Comparison of ENCODE assay signal across 8 mouse cellular contexts in genomic region chr10:127041274-127041766, GRCm38 (mm10). TPM values are rescaled to one million over a fixed set of nuclear protein-coding genes. Genes with fewer than 3 reads are reported as not detected.
DNase-seq lines count a peak whose midpoint lies in the region; ATAC-seq lines count a peak whose summit lies in the region.

Gene Mettl1 (plus strand): TSS chr10:127041414.
Gene Eef1akmt3 (minus strand): TSS chr10:127041513.

- 0% methylated on average over 16 of the region's 28 CpGs for WGBS in embryonic facial prominence, embryonic 14.5 days
- under 1% methylated on average over 28 of the region's 28 CpGs for WGBS in hindbrain, embryonic 11.5 days
- under 1% methylated on average over 28 of the region's 28 CpGs for WGBS in liver, embryonic 11.5 days

- DNase-seq in left cerebral cortex, postnatal 36 days (ENCODE audit: low spot score in 2 of 2), result peak; percentile 48 to 50
- DNase-seq in left cerebral cortex, adult 11 months (ENCODE audit: low spot score), result no peak
- peak; percentile 78 for DNase-seq in MN1 (ENCODE audit: low spot score)
- DNase-seq in embryonic facial prominence, embryonic 14.5 days (ENCODE audit: low spot score), result no peak
- no peak for DNase-seq in hindbrain, embryonic 11.5 days (ENCODE audit: low spot score)
- DNase-seq in liver, embryonic 11.5 days (ENCODE audit: low spot score), result no peak
- DNase-seq in naive thymus-derived CD4-positive, alpha-beta T cell, adult 2 months (ENCODE audit: low read depth), result peak; percentile 38
- DNase-seq in cerebellum, adult 9-11 months, result no peak

- H3K27me3 ChIP-seq in embryonic facial prominence, embryonic 14.5 days (replicated peaks; ENCODE audit: control insufficient read depth, insufficient read depth, low read length), result no peaks in the 10 kb centered on the region
- no peaks in the 10 kb centered on the region for H3K27me3 ChIP-seq in hindbrain, embryonic 11.5 days (ENCODE audit: control insufficient read depth, insufficient read depth, low read length)
- H3K27me3 ChIP-seq in liver, embryonic 11.5 days (replicated peaks; ENCODE audit: control insufficient read depth, insufficient read depth, low read length), result peaks cover 12% of the 10 kb centered on the region

- peaks cover 6% of the 10 kb centered on the region; the same call in 1 of the 2 replicates for H3K36me3 ChIP-seq in embryonic facial prominence, embryonic 14.5 days (ENCODE audit: control insufficient read depth, insufficient read depth, low read length)
- no peaks in the 10 kb centered on the region for H3K36me3 ChIP-seq in hindbrain, embryonic 11.5 days (ENCODE audit: control insufficient read depth, insufficient read depth, low read length)
- no peaks in the 10 kb centered on the region for H3K36me3 ChIP-seq in liver, embryonic 11.5 days (ENCODE audit: control insufficient read depth, insufficient read depth, low read length)

- intact Hi-C loops in left cerebral cortex, postnatal 36 days (cut with DNase I), result no loop called here

- H3K4me2 ChIP-seq in embryonic facial prominence, embryonic 14.5 days (ENCODE audit: low read depth, low read length), result peak within 1 kb of the TSS; percentile 81
- H3K4me2 ChIP-seq in hindbrain, embryonic 11.5 days (replicated peaks; ENCODE audit: low read depth, low read length), result peak within 1 kb of the TSS; percentile 90
- peak within 1 kb of the TSS; percentile 100 for H3K4me2 ChIP-seq in liver, embryonic 11.5 days

- H3K4me3 ChIP-seq in embryonic facial prominence, embryonic 14.5 days (ENCODE audit: low read depth, low read length), result peak within 1 kb of the TSS; percentile 71
- peak within 1 kb of the TSS; percentile 80 for H3K4me3 ChIP-seq in hindbrain, embryonic 11.5 days (ENCODE audit: low read depth, low read length)
- H3K4me3 ChIP-seq in liver, embryonic 11.5 days (ENCODE audit: low read depth, low read length), result peak within 1 kb of the TSS; percentile 86

- H3K27ac ChIP-seq in embryonic facial prominence, embryonic 14.5 days (replicated peaks; ENCODE audit: low read depth, low read length), result peak within 1 kb of the TSS; percentile 78
- H3K27ac ChIP-seq in hindbrain, embryonic 11.5 days (ENCODE audit: low read depth, low read length), result 0 out of 2 replicates have a peak within 1 kb of the TSS, but pooled peaks have one; percentile 25
- H3K27ac ChIP-seq in liver, embryonic 11.5 days (ENCODE audit: low read depth, low read length), result peak within 1 kb of the TSS; percentile 55

- H3K4me1 ChIP-seq in embryonic facial prominence, embryonic 14.5 days (ENCODE audit: control insufficient read depth, insufficient read depth, low read length), result peaks cover 7% of the 10 kb centered on the region
- peaks cover 3% of the 10 kb centered on the region; the same call in 1 of the 2 replicates for H3K4me1 ChIP-seq in hindbrain, embryonic 11.5 days (replicated peaks; ENCODE audit: control insufficient read depth, insufficient read depth, low read length)
- peaks cover 7% of the 10 kb centered on the region for H3K4me1 ChIP-seq in liver, embryonic 11.5 days (replicated peaks; ENCODE audit: control insufficient read depth, insufficient read depth, low read length)

- peak; percentile 64 for ATAC-seq in embryonic facial prominence, embryonic 14.5 days (ENCODE audit: low read depth)
- ATAC-seq in hindbrain, embryonic 11.5 days (ENCODE audit: low FRiP score), result peak; percentile 74
- ATAC-seq in liver, embryonic 11.5 days (replicated peaks; ENCODE audit: low FRiP score), result peak; percentile 65

- H3K9ac ChIP-seq in embryonic facial prominence, embryonic 14.5 days (ENCODE audit: low read depth, low read length), result peak within 1 kb of the TSS; percentile 75
- peak within 1 kb of the TSS; percentile 67 for H3K9ac ChIP-seq in hindbrain, embryonic 11.5 days (ENCODE audit: low read depth, low read length)
- H3K9ac ChIP-seq in liver, embryonic 11.5 days (ENCODE audit: low read depth, low read length), result peak within 1 kb of the TSS; percentile 78

- no peaks in the 10 kb centered on the region for H3K9me3 ChIP-seq in embryonic facial prominence, embryonic 14.5 days (ENCODE audit: control insufficient read depth, low read length)
- H3K9me3 ChIP-seq in hindbrain, embryonic 11.5 days (ENCODE audit: control insufficient read depth, low read length), result no peaks in the 10 kb centered on the region
- no peaks in the 10 kb centered on the region for H3K9me3 ChIP-seq in liver, embryonic 11.5 days (ENCODE audit: control insufficient read depth, low read length)

RNA-seq across cellular contexts. Expression of gene Mettl1, which starts in this region (rescaled TPM):
- total RNA-seq in left cerebral cortex, postnatal 36 days (2021), result 10 to 100 TPM in 1 of 2 experiments, 1 to 10 TPM in 1; 9.2 to 10.6 TPM
- polyA plus RNA-seq in embryonic facial prominence, embryonic 14.5 days (2014; fragmentation: Nextera tagmentation; extraction: Ambion mirVana), result 47.7 and 55.9 TPM in 2 replicates
- 32.4 and 36.7 TPM in 2 replicates for polyA plus RNA-seq in hindbrain, embryonic 11.5 days (2014; fragmentation: Nextera tagmentation; extraction: Ambion mirVana)
- polyA plus RNA-seq in liver, embryonic 11.5 days (2014; fragmentation: Nextera tagmentation; extraction: Ambion mirVana), result 54.1 and 58.1 TPM in 2 replicates

RNA-seq across cellular contexts. Expression of gene Eef1akmt3, which starts in this region (rescaled TPM):
- not detected for total RNA-seq in left cerebral cortex, postnatal 36 days (2021)
- 0.84 and 1.0 TPM in 2 replicates for polyA plus RNA-seq in embryonic facial prominence, embryonic 14.5 days (2014; fragmentation: Nextera tagmentation; extraction: Ambion mirVana)
- 0.08 and 0.15 TPM in 2 replicates for polyA plus RNA-seq in hindbrain, embryonic 11.5 days (2014; fragmentation: Nextera tagmentation; extraction: Ambion mirVana)
- polyA plus RNA-seq in liver, embryonic 11.5 days (2014; fragmentation: Nextera tagmentation; extraction: Ambion mirVana), result 0.11 and 0.23 TPM in 2 replicates

Comparison
In these comparisons a context has a peak if more than half of its experiments do, and no peak if none do; other contexts are left out.
1. DNase-seq: peak in left cerebral cortex, postnatal 36 days (2 of 2), MN1 (single experiment) and naive thymus-derived CD4-positive, alpha-beta T cell, adult 2 months (single experiment); none in left cerebral cortex, adult 11 months (single experiment), embryonic facial prominence, embryonic 14.5 days (single experiment), hindbrain, embryonic 11.5 days (single experiment), liver, embryonic 11.5 days (single experiment) and cerebellum, adult 9-11 months (single experiment).
2. H3K27ac ChIP-seq: peak in every context shown above with its lines; median percentile 78 in embryonic facial prominence, embryonic 14.5 days; 55 in liver, embryonic 11.5 days; 25 in hindbrain, embryonic 11.5 days.
3. Peak in every context shown above with its lines, with median percentiles within 50 percentile points of each other: ATAC-seq, H3K4me2 ChIP-seq, H3K4me3 ChIP-seq and H3K9ac ChIP-seq.